Mouse (Mus musculus) heart, adult 2 months (tissue): Measurements from ENCODE around the gene Ninj2.

Experiments used
- CTCF ChIP-seq: fragments of 200-600 bp; IDR thresholded peaks from 2 replicates; pipeline ENCODE4 v1.8.1; 2022; ENCODE audit warnings: antibody characterized with exemption, mild to moderate bottlenecking, moderate library complexity
- EP300 ChIP-seq: fragments of 200-500 bp; IDR thresholded peaks from 2 replicates; pipeline ENCODE4 v1.6.1; 2011; ENCODE audit warnings: low read depth, low read length, control low read depth; ENCODE audit not compliant: insufficient read depth
- POLR2A ChIP-seq: fragments of 200-500 bp; IDR thresholded peaks from 2 replicates; pipeline ENCODE4 v1.6.1; 2011; ENCODE audit warnings: mild to moderate bottlenecking, low read depth, low read length, control low read depth; ENCODE audit not compliant: insufficient read depth

DNA sequence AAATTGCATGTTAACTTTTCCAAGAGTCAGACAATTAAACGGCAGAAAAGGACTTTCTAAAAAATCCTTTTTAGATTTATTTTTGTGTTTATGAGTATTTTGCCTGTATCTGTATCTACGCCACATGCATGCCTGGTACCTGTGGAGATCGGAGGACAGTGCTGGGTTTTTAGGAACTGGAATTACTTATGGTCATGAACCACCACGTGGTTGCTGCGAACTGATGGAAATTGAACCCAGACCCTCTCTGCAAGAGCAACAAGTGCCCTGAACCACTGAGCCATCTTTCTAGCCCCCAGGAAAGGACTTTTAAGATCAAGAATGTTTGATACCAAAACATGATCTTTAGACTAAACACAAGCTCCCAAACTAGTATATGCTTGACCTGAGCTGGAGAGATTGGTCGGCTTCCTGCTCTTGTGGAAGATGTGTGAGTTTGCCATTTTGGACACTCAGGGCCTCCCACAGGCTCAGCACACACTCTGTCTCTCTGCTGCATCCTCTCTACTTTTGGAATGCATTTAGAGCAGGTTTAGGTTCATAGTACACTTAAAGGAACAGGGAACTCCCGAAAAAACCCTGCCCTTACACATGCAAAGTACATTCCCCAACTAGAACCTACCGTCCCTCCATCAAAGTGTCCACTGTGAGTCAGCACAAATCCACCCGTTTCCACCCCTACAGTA is 1.1 kb downstream of the Ninj2 start:
- TF ChIP-seq CTCF (no peak), POLR2A (no peak), EP300 (no peak)
